Mouse (Mus musculus) testis, adult 2 months (tissue): Measurements from ENCODE around the gene Gm11733. TPM values are rescaled to one million over a fixed set of nuclear protein-coding genes. Genes with fewer than 3 reads are reported as not detected.

Experiments used
- H3K27ac ChIP-seq: fragments of 200-500 bp; 2 replicates; pipeline ENCODE4 v1.5.1; 2012; ENCODE audit warnings: low read depth, low read length; ENCODE audit not compliant: control insufficient read depth, insufficient read depth
- H3K27me3 ChIP-seq: fragments of 200-500 bp; 2 replicates; pipeline ENCODE4 v1.6.1; 2012; ENCODE audit warnings: mild to moderate bottlenecking, low read length, moderate library complexity; ENCODE audit not compliant: control insufficient read depth, insufficient read depth
- H3K36me3 ChIP-seq: fragments of 200-500 bp; 2 replicates; pipeline ENCODE4 v1.6.1; 2012; ENCODE audit warnings: mild to moderate bottlenecking, low read length; ENCODE audit not compliant: control insufficient read depth, insufficient read depth
- H3K4me1 ChIP-seq: fragments of 200-500 bp; 2 replicates; pipeline ENCODE4 v1.6.1; 2012; ENCODE audit warnings: low read length; ENCODE audit not compliant: control insufficient read depth, insufficient read depth
- H3K4me3 ChIP-seq: fragments of 200-500 bp; 2 replicates; pipeline ENCODE4 v1.5.1; 2012; ENCODE audit warnings: low read depth, mild to moderate bottlenecking, low read length, moderate library complexity, mixed read lengths; ENCODE audit not compliant: control insufficient read depth
- CTCF ChIP-seq: fragments of 200-500 bp; IDR thresholded peaks from 2 replicates; pipeline ENCODE4 v1.5.1; 2012; ENCODE audit warnings: low read depth, mild to moderate bottlenecking, inconsistent platforms, low read length, moderate library complexity; ENCODE audit not compliant: control insufficient read depth, insufficient read depth, insufficient replicate concordance
- POLR2A ChIP-seq: fragments of 200-500 bp; IDR thresholded peaks from 2 replicates; pipeline ENCODE4 v1.6.1; 2012; ENCODE audit warnings: low read depth, mild to moderate bottlenecking, inconsistent platforms, low read length, moderate library complexity; ENCODE audit not compliant: control insufficient read depth
- polyA plus RNA-seq: library from polyadenylated mRNA; depleted of rRNA; stranded (reverse); fragments of >200 nt; gene quantifications from 2 replicates; pipeline ENCODE4 v1.2.3, GENCODE M21; 2012

Gm11733 gene
- polyA plus RNA-seq, 1 experiment = not detected

DNA sequence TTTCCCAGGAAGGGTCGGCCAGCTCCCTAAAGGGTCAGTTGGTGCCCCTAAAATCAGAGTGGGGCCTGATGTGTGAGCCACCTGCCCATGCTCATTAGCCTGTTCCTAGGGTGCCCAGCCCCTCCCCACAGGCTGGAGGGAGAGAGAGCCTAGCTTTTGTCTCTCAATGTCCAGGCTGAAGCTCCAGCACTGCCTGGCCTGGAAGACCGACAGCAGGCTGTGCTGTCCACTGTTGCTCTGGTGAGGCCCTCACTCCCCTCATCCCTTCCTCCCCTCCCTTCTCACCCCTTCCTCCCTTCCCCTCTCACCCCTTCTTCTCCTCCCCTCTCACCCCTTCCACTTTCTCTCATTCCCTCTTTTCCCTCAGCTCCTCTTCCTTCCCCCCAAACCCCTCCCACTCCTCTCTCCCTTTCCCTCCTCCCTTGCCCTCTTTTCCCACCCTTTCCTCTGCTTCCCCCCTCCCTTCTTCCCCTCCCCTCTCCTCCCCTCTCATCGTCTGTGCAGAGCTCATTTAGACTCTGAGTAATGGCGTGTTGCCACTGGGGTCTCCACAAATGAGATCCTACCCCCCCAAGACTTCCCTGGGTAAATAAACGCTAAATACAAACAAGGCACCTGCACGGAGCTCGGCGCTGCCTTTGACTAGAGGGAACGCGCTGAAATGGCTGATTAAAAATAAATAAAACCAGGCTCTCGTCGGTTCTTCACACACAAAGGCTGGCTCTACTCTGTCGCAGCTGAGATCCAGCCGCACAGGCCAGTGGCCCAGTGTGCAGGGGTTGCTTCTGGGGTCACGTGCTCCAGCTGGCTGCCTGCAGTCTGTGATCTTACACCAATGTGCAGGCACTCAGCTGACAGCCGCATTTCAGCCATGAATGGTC lies 13.3 kb downstream of the Gm11733 start:
- Histone ChIP-seq H3K27ac (no peak overlapping the region), H3K4me3 (no peak overlapping the region), H3K4me1 (no peaks in the 10 kb centered on the region), H3K27me3 (no peaks in the 10 kb centered on the region), H3K36me3 (no peaks in the 10 kb centered on the region)
- TF ChIP-seq POLR2A = no peak

DNA sequence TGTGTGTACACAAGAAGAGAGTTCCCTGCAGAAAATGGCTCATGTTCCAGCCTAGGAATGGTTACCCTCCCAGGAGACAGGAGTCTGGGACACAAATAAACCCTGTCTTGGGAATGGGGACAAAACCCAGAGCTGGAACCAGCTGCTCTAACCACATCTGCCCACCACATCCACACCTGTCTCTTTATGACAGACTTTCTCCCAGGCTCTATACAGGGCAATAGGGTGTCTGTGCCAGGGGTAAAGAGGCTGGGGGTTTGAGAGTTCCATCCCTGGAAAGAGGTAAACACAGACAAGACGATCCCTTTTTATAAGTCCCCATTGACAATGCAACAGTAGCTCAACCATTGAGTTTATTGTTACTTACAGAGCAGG lies 14.0 kb downstream of the Gm11733 start:
- TF ChIP-seq CTCF (no peak), POLR2A (no peak)
- H3K4me1 ChIP-seq = no peaks in the 10 kb centered on the region
- no peaks in the 10 kb centered on the region for H3K27me3 ChIP-seq
- no peak overlapping the region for H3K4me3 ChIP-seq
- H3K36me3 ChIP-seq = no peaks in the 10 kb centered on the region
- no peak overlapping the region for H3K27ac ChIP-seq

DNA sequence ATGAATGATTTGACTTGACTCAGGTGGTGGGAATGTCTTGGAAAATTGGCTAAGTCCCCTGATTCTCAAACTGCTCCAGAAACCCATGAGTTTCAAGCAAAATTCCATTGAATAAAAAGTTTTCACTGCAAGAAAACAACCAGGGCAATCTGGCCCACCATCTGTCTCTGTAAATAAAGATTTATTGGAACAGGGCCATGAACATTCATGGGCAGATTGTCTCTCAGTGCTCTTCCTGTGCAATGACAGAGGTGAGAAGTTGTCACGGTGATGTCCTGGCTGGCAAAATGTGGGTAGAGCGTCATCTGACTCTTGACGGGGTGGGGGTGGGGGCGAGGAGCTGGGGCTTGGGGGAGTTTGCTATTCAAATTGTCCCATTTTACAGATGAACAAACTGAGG lies 24.8 kb downstream of the Gm11733 start:
- no peak overlapping the region for H3K27ac ChIP-seq
- no peaks in the 10 kb centered on the region for H3K36me3 ChIP-seq
- TF ChIP-seq POLR2A (no peak), CTCF (no peak)
- H3K4me3 ChIP-seq = no peak overlapping the region
- H3K4me1 ChIP-seq = no peaks in the 10 kb centered on the region
- no peaks in the 10 kb centered on the region for H3K27me3 ChIP-seq

DNA sequence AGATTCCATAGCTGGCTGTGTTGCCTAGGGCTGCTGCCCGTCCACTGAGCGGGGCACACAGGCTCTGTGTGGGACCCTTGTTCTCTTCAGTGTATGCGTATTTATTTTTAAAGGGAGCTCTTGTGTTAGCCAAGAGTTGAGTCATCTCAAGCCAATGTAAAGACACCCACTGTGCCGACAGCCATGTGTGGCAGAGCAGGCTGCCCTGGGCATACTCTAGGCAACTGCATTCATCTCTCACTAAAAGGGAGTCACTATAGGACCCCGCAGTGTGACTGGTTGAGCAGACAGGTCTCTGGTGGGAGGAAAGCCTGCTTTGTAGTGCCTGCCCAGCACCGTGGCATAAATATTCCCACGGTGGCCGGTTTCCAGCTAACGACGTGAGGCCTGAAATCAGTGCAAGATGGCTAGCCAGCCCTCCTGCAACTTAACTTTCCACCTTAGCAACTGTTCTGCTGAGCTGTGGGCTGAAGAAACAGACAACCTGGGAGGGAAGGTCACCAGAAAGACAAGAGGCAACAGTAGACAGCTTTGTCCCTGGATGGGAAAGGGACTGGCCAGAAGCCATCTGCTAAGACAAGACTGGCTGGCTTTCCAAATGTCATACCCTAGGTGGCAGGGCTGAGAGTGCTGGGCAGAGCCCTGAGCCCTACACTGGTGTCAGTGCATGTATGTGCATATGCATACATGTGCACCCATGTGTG lies 31.7 kb downstream of the Gm11733 start:
- H3K27me3 ChIP-seq = no peaks in the 10 kb centered on the region
- no peak overlapping the region for H3K4me3 ChIP-seq
- H3K27ac ChIP-seq = no peak overlapping the region
- TF ChIP-seq POLR2A (no peak), CTCF (no peak)
- H3K36me3 ChIP-seq = no peaks in the 10 kb centered on the region
- no peaks in the 10 kb centered on the region for H3K4me1 ChIP-seq

DNA sequence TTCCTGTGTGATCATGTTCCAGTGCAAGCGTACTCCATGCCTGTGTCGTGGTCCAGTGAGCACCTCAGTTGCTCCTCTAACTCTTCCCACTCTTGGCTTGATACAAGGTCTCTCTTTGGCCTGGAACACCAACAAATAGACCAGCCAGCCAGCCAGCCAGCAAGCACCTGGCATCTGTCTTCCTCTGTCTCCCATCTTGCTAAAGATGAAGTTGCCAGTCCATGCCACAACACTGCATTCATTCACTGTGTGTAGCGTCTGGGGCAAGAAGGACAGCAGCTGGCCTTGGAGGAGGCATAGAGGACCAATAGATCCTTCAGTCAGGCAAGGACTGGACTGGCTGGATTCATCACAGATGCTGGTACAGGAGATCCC lies 32.2 kb downstream of the Gm11733 start:
- no peak for TF ChIP-seq POLR2A
- TF ChIP-seq CTCF = no peak
- Histone ChIP-seq H3K4me1 (no peaks in the 10 kb centered on the region), H3K36me3 (no peaks in the 10 kb centered on the region), H3K27me3 (no peaks in the 10 kb centered on the region), H3K4me3 (no peak overlapping the region), H3K27ac (no peak overlapping the region)

DNA sequence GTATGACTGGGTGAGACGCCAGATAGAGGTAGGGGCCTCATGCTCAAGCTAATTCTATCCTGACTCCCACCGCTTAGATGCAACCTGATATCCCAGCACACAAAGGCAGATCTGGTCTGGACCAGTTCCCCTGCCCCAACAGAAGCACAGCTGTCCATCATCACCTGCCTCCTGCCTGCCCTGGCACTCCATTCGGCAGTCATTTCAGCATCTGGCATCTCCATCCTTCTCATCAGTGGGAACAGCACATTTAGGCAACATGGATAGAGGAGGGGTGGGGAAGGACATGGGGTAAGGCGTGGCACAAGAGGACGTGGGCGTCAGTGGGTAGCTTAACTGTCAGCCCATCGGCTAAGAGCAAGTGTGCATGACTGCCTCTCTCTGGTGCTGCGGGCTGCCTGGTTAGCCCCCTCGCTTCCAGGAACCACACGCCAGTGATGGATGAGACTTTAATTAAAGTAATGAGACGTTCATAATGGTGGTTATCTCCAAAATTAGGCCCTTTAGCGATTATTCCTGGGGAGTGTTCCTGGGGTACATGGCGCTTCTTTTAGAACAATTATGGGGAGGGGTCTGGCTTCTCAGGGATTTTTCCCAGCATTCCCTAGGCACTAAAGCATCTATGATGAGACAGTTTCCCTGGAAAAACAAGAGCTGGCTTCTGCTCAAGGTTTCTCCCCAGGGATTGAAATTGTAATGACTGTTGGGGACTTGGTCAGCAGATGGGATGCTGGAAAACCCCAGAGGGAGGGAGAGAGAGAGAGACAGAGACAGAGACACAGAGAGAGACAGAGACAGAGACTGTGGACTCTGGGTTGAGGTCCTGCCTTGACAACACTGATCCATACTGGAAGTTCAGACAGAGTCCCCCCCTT lies 38.0 kb downstream of the Gm11733 start:
- peaks cover 4% of the 10 kb centered on the region; the same call in 1 of the 2 replicates for H3K4me1 ChIP-seq
- no peak overlapping the region for H3K27ac ChIP-seq
- no peaks in the 10 kb centered on the region for H3K27me3 ChIP-seq
- TF ChIP-seq CTCF = no peak
- no peak for TF ChIP-seq POLR2A
- no peaks in the 10 kb centered on the region for H3K36me3 ChIP-seq
- no peak overlapping the region for H3K4me3 ChIP-seq

DNA sequence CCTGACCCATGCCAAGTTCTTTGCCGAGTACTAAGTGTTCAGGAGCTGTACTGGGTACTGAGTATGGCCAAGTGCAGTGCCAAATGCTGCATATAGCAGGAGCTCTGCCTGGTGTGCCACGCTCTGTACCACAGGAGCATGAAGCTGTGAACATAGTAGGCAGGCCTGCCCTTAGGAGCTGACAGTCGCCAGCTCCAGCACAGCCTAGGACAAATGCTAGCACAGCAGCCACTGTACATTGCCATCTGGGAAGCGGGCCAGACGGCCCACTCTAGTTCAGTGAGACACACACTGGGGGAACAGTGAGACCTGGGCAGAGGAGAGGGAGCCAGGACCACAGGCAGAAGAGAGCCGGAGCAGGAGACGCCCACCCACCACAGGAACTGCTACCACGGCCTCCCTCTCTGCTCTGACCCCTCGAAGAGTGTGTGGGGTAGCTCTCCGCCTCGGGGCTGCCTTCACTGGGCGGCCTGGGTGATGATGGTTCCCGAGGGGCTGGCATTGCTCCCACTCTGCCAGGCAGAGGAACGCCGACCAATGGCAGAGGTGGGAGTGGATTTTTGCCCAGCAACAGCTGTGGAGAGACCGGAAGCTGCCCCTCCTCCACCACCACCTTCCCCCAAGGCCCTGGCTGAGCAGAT lies 38.8 kb downstream of the Gm11733 start:
- peaks cover 4% of the 10 kb centered on the region; the same call in 1 of the 2 replicates for H3K4me1 ChIP-seq
- no peaks in the 10 kb centered on the region for H3K36me3 ChIP-seq
- H3K27me3 ChIP-seq = no peaks in the 10 kb centered on the region
- H3K27ac ChIP-seq = no peak overlapping the region
- TF ChIP-seq POLR2A (no peak), CTCF (no peak)
- H3K4me3 ChIP-seq = no peak overlapping the region
